11 mouse cellular contexts compared by ENCODE assay signal in genomic region chr19:38206669-38207068, GRCm38 (mm10). TPM values are rescaled to one million over a fixed set of nuclear protein-coding genes. Genes with fewer than 3 reads are reported as not detected.
DNase-seq lines count a peak whose midpoint lies in the region; ATAC-seq lines count a peak whose summit lies in the region.
"Had no signal": no experiment of that assay in that cellular context is flagged by ENCODE, and none has a peak within 500 bp of the region (broad histone marks: within the 10 kb centered on the region; RNA-seq: fewer than 3 reads in every experiment).

No protein-coding gene starts in this region.

- H3K9me3 ChIP-seq in midbrain, embryonic 15.5 days = no peaks in the 10 kb centered on the region
- H3K9me3 ChIP-seq: neural tube, embryonic 12.5 days had no signal

- no peaks in the 10 kb centered on the region for H3K4me1 ChIP-seq in midbrain, embryonic 15.5 days
- H3K4me1 ChIP-seq: heart, embryonic 13.5 days; neural tube, embryonic 12.5 days had no signal

- no peaks in the 10 kb centered on the region for H3K27me3 ChIP-seq in midbrain, embryonic 15.5 days (replicated peaks)
- H3K27me3 ChIP-seq: heart, embryonic 13.5 days; neural tube, embryonic 12.5 days had no signal

- ATAC-seq in midbrain, embryonic 15.5 days (replicated peaks) = peak; percentile 75

- H3K4me3 ChIP-seq in midbrain, embryonic 15.5 days = no peak overlapping the region
- H3K4me3 ChIP-seq: heart, embryonic 13.5 days; neural tube, embryonic 12.5 days had no signal

- no peak overlapping the region for H3K9ac ChIP-seq in midbrain, embryonic 15.5 days
- H3K9ac ChIP-seq: heart, embryonic 13.5 days; neural tube, embryonic 12.5 days had no signal

- no peak overlapping the region for H3K4me2 ChIP-seq in midbrain, embryonic 15.5 days
- H3K4me2 ChIP-seq: heart, embryonic 13.5 days; neural tube, embryonic 12.5 days had no signal

- peak; percentile 16 to 23 for DNase-seq in cerebellum, adult 18-20 months
- no peak for DNase-seq in cerebellum, adult 9-11 months
- DNase-seq in left cerebral cortex, adult 18-20 months (ENCODE audit: low spot score in 2 of 2) = peak; percentile 36 to 37
- DNase-seq in left cerebral cortex, postnatal 36 days (ENCODE audit: low spot score in 2 of 2) = no peak
- DNase-seq in embryo, embryonic 9.5 days (ENCODE audit: extremely low spot score) = peak; percentile 7
- DNase-seq in urinary bladder, postnatal 25 days (ENCODE audit: low spot score) = no peak
- DNase-seq in urinary bladder, postnatal 14 days (ENCODE audit: low spot score) = no peak
- DNase-seq: thymus, postnatal 4 days had no signal

- 53% methylated on average over 9 of the region's 9 CpGs for WGBS in midbrain, embryonic 15.5 days

- peaks cover 4% of the 10 kb centered on the region for H3K36me3 ChIP-seq in midbrain, embryonic 15.5 days (replicated peaks)

- intact Hi-C loops in left cerebral cortex, postnatal 36 days (cut with DNase I) = loop anchor here (5.0 kb wide), 1 partner anchor 146 kb away; no protein-coding TSS in a partner anchor

- no peak overlapping the region for H3K27ac ChIP-seq in midbrain, embryonic 15.5 days
- H3K27ac ChIP-seq: heart, embryonic 13.5 days; neural tube, embryonic 12.5 days had no signal

RNA-seq across cellular contexts. Expression of gene Fra10ac1, which starts 17.3 kb away (rescaled TPM):
- total RNA-seq in left cerebral cortex, adult 18-20 months (2021) = 10 to 100 TPM; 13.5 to 13.6 TPM
- total RNA-seq in left cerebral cortex, postnatal 36 days (2021) = 10 to 100 TPM; 12.6 to 16.0 TPM
- polyA plus RNA-seq in midbrain, embryonic 15.5 days (2015; fragmentation: Nextera tagmentation; extraction: Ambion mirVana) = 41.3 and 43.9 TPM in 2 replicates

RNA-seq across cellular contexts. Expression of gene Lgi1, which starts 57.7 kb away (rescaled TPM):
- total RNA-seq in left cerebral cortex, adult 18-20 months (2021) = 100 to 1,000 TPM; 130 to 135 TPM
- total RNA-seq in left cerebral cortex, postnatal 36 days (2021) = 100 to 1,000 TPM; 135 to 144 TPM
- polyA plus RNA-seq in midbrain, embryonic 15.5 days (2015; fragmentation: Nextera tagmentation; extraction: Ambion mirVana) = 14.7 and 20.7 TPM in 2 replicates
- polyA plus RNA-seq: heart, embryonic 13.5 days had no signal

Comparison
In these comparisons a context has a peak if more than half of its experiments do, and no peak if none do; other contexts are left out.
1. DNase-seq: peak in cerebellum, adult 18-20 months (2 of 2), left cerebral cortex, adult 18-20 months (2 of 2) and embryo, embryonic 9.5 days (single experiment); none in cerebellum, adult 9-11 months (single experiment), left cerebral cortex, postnatal 36 days (0 of 2), urinary bladder, postnatal 25 days (single experiment) and urinary bladder, postnatal 14 days (single experiment).